Mouse (Mus musculus) C2C12 (cell line): ENCODE data around the gene Gucy2d.

Experiments
- CEBPB ChIP-seq: IDR thresholded peaks from one replicate; pipeline ENCODE4 v1.6.1; 2011; ENCODE audit warnings: low read depth, mild to moderate bottlenecking, control low read depth, moderate library complexity
- CTCF ChIP-seq: IDR thresholded peaks from one replicate; pipeline ENCODE4 v1.5.1; 2011; ENCODE audit not compliant: control insufficient read depth, insufficient read depth, insufficient read length
- MAX ChIP-seq: IDR thresholded peaks from one replicate; pipeline ENCODE4 v1.6.1; 2011; ENCODE audit warnings: mild to moderate bottlenecking, control low read depth
- MYOD1 ChIP-seq: IDR thresholded peaks from one replicate; pipeline ENCODE4 v1.6.1; 2011; ENCODE audit warnings: low read depth; ENCODE audit not compliant: control insufficient read depth, insufficient read length
- MYOG ChIP-seq: IDR thresholded peaks from one replicate; pipeline ENCODE4 v1.6.1; 2011; ENCODE audit not compliant: control insufficient read depth, insufficient read length; ENCODE audit errors: extremely low read depth
- USF1 ChIP-seq: IDR thresholded peaks from one replicate; pipeline ENCODE4 v1.6.1; 2011; ENCODE audit warnings: low read depth, mild to moderate bottlenecking, control low read depth, moderate library complexity

GRCm38 (mm10) chr7:98439956-98440466 lies at the start of gene Gucy2d:
- TF ChIP-seq CTCF (no peak), CEBPB (no peak), MYOG (no peak), MAX (no peak), MYOD1 (no peak), USF1 (no peak)
